Comparison of ENCODE assay signal across 19 mouse cellular contexts in genomic region chr11:56374329-56374728, GRCm38 (mm10).
DNase-seq lines count a peak whose midpoint lies in the region; ATAC-seq and TF ChIP-seq lines count a peak whose summit lies in the region.
"Had no signal": no experiment of that assay in that cellular context is flagged by ENCODE, and none has a peak within 500 bp of the region (broad histone marks: within the 10 kb centered on the region; RNA-seq: fewer than 3 reads in every experiment).

No protein-coding gene starts in this region.

- WGBS in hindbrain, postnatal 0 days: 68% methylated on average over 6 of the region's 6 CpGs
- 88% methylated on average over 6 of the region's 6 CpGs for WGBS in hindbrain, embryonic 10.5 days
- WGBS in forebrain, embryonic 10.5 days: 89% methylated on average over 6 of the region's 6 CpGs

- no peak for DNase-seq in hindbrain, postnatal 0 days (ENCODE audit: low spot score)
- DNase-seq in hindbrain, embryonic 10.5 days (ENCODE audit: low spot score): no peak
- peak; percentile 15 for DNase-seq in left cerebral cortex, postnatal 4 days
- no peak for DNase-seq in left cerebral cortex, adult 8-10 months (ENCODE audit: low spot score in 2 of 2)
- DNase-seq in adipocyte (ENCODE audit: low spot score): peak; percentile 15
- DNase-seq in forebrain, embryonic 10.5 days (ENCODE audit: extremely low spot score, low spot score): no peak
- DNase-seq in spleen, postnatal 14 days (ENCODE audit: low spot score in 2 of 2): no peak
- DNase-seq: B cell, adult 2 months; cerebellum, postnatal 14 days; heart, postnatal 10 days; midbrain, embryonic 14.5 days; retina, postnatal 1 day; thymus, postnatal 36 days had no signal

- H3K36me3 ChIP-seq in hindbrain, postnatal 0 days (ENCODE audit: insufficient read depth, low read length): no peaks in the 10 kb centered on the region
- no peaks in the 10 kb centered on the region for H3K36me3 ChIP-seq in hindbrain, embryonic 10.5 days
- H3K36me3 ChIP-seq in forebrain, embryonic 10.5 days (replicated peaks): no peaks in the 10 kb centered on the region
- H3K36me3 ChIP-seq: embryonic facial prominence, embryonic 12.5 days; hindbrain, embryonic 15.5 days; neural tube, embryonic 13.5 days; stomach, embryonic 15.5 days had no signal

- TF ChIP-seq POLR2A in embryonic fibroblast, embryonic 13.5 days (IDR thresholded peaks at IDR 0.05; ENCODE audit: low read depth, low read length): no peak

- no peak overlapping the region for H3K4me2 ChIP-seq in hindbrain, postnatal 0 days (ENCODE audit: low read depth, low read length)
- H3K4me2 ChIP-seq: embryonic facial prominence, embryonic 12.5 days; forebrain, embryonic 13.5 days; hindbrain, embryonic 15.5 days; neural tube, embryonic 13.5 days; stomach, embryonic 15.5 days had no signal

- no peaks in the 10 kb centered on the region for H3K9me3 ChIP-seq in hindbrain, postnatal 0 days (ENCODE audit: low read length)
- H3K9me3 ChIP-seq in hindbrain, embryonic 10.5 days: no peaks in the 10 kb centered on the region
- H3K9me3 ChIP-seq in forebrain, embryonic 10.5 days: no peaks in the 10 kb centered on the region
- H3K9me3 ChIP-seq: embryonic facial prominence, embryonic 12.5 days; forebrain, embryonic 13.5 days; hindbrain, embryonic 15.5 days; neural tube, embryonic 13.5 days; stomach, embryonic 15.5 days had no signal

- intact Hi-C loops in left cerebral cortex, postnatal 4 days (cut with DNase I): no loop called here

- H3K27me3 ChIP-seq in hindbrain, postnatal 0 days (ENCODE audit: insufficient read depth, low read length): no peaks in the 10 kb centered on the region
- no peaks in the 10 kb centered on the region for H3K27me3 ChIP-seq in hindbrain, embryonic 10.5 days (ENCODE audit: insufficient read depth, poor library complexity, severe bottlenecking)
- no peaks in the 10 kb centered on the region for H3K27me3 ChIP-seq in forebrain, embryonic 10.5 days (ENCODE audit: poor library complexity, severe bottlenecking)
- H3K27me3 ChIP-seq: embryonic facial prominence, embryonic 12.5 days; forebrain, embryonic 13.5 days; hindbrain, embryonic 15.5 days; neural tube, embryonic 13.5 days; stomach, embryonic 15.5 days had no signal

- ATAC-seq in hindbrain, postnatal 0 days: no peak
- ATAC-seq: forebrain, embryonic 13.5 days had no signal

- H3K4me3 ChIP-seq in hindbrain, postnatal 0 days (ENCODE audit: low read length): no peak overlapping the region
- no peak overlapping the region for H3K4me3 ChIP-seq in hindbrain, embryonic 10.5 days
- no peak overlapping the region for H3K4me3 ChIP-seq in embryonic fibroblast, embryonic 13.5 days (ENCODE audit: insufficient read depth, low read length)
- no peak overlapping the region for H3K4me3 ChIP-seq in forebrain, embryonic 10.5 days
- H3K4me3 ChIP-seq: embryonic facial prominence, embryonic 12.5 days; forebrain, embryonic 13.5 days; hindbrain, embryonic 15.5 days; neural tube, embryonic 13.5 days; stomach, embryonic 15.5 days had no signal

- TF ChIP-seq CTCF in hindbrain, postnatal 0 days (IDR thresholded peaks at IDR 0.05; ENCODE audit: low read depth): 0 out of 2 replicates have a peak, but pooled peaks have one; percentile 8
- TF ChIP-seq CTCF in embryonic fibroblast, embryonic 13.5 days (IDR thresholded peaks at IDR 0.05; ENCODE audit: borderline replicate concordance, insufficient read depth, low read length): peak; percentile 43; the same call in 1 of the 2 replicates

- H3K9ac ChIP-seq in hindbrain, postnatal 0 days (replicated peaks; ENCODE audit: low read length): no peak overlapping the region
- H3K9ac ChIP-seq: embryonic facial prominence, embryonic 12.5 days; forebrain, embryonic 13.5 days; hindbrain, embryonic 15.5 days; neural tube, embryonic 13.5 days; stomach, embryonic 15.5 days had no signal

- H3K27ac ChIP-seq in hindbrain, postnatal 0 days: no peak overlapping the region
- no peak overlapping the region for H3K27ac ChIP-seq in hindbrain, embryonic 10.5 days
- peak overlapping the region; percentile 90 for H3K27ac ChIP-seq in embryonic fibroblast, embryonic 13.5 days (ENCODE audit: insufficient read depth, low read length)
- no peak overlapping the region for H3K27ac ChIP-seq in forebrain, embryonic 10.5 days
- H3K27ac ChIP-seq: embryonic facial prominence, embryonic 12.5 days; forebrain, embryonic 13.5 days; hindbrain, embryonic 15.5 days; neural tube, embryonic 13.5 days; stomach, embryonic 15.5 days had no signal

- H3K4me1 ChIP-seq in hindbrain, postnatal 0 days (ENCODE audit: insufficient read depth, low read length): no peaks in the 10 kb centered on the region
- no peaks in the 10 kb centered on the region for H3K4me1 ChIP-seq in hindbrain, embryonic 10.5 days (replicated peaks)
- H3K4me1 ChIP-seq in embryonic fibroblast, embryonic 13.5 days (ENCODE audit: control insufficient read depth, insufficient read depth, low read length): peaks cover 7% of the 10 kb centered on the region; the same call in 1 of the 2 replicates
- H3K4me1 ChIP-seq in forebrain, embryonic 10.5 days: no peaks in the 10 kb centered on the region
- H3K4me1 ChIP-seq: embryonic facial prominence, embryonic 12.5 days; forebrain, embryonic 13.5 days; hindbrain, embryonic 15.5 days; neural tube, embryonic 13.5 days; stomach, embryonic 15.5 days had no signal

Comparison
In these comparisons a context has a peak if more than half of its experiments do, and no peak if none do; other contexts are left out.
1. DNase-seq: peak in left cerebral cortex, postnatal 4 days (single experiment) and adipocyte (single experiment); none in hindbrain, postnatal 0 days (single experiment), hindbrain, embryonic 10.5 days (single experiment), left cerebral cortex, adult 8-10 months (0 of 2), forebrain, embryonic 10.5 days (single experiment) and spleen, postnatal 14 days (0 of 2).